Mouse (Mus musculus) olfactory bulb, adult 2 months (tissue): ENCODE measurements at regions not wholly inside any gene's neighbourhood (a gene's known extent, or its start where the extent isn't known, plus 50 kb on each side); places are given as distances from the start of the nearest gene placed in this dataset.

Experiments
- H3K27ac ChIP-seq: fragments of 200-500 bp; 2 replicates; pipeline ENCODE4 v1.5.1; 2012; ENCODE audit warnings: low read depth, low read length; ENCODE audit not compliant: insufficient read depth
- H3K4me1 ChIP-seq: fragments of 200-500 bp; 2 replicates; pipeline ENCODE4 v1.6.1; 2012; ENCODE audit warnings: low read length; ENCODE audit not compliant: control insufficient read depth, insufficient read depth
- H3K4me3 ChIP-seq: fragments of 200-500 bp; 2 replicates; pipeline ENCODE4 v1.5.1; 2012; ENCODE audit warnings: mild to moderate bottlenecking, low read depth, low read length, moderate library complexity; ENCODE audit not compliant: insufficient read depth
- CTCF ChIP-seq: fragments of 200-500 bp; IDR thresholded peaks from 2 replicates; pipeline ENCODE4 v1.5.1; 2012; ENCODE audit warnings: low read depth, mild to moderate bottlenecking, low read length, moderate library complexity; ENCODE audit not compliant: insufficient read depth
- POLR2A ChIP-seq: fragments of 200-500 bp; IDR thresholded peaks from 2 replicates; pipeline ENCODE4 v1.6.1; 2012; ENCODE audit warnings: mild to moderate bottlenecking, low read depth, low read length, moderate library complexity; ENCODE audit not compliant: insufficient read depth
- whole genome bisulfite sequencing: fragments of 180-500 bp; shearing (Covaris S2); methylation state at CpG from one replicate; pipeline ENCODE4 v1.1.7; 2018; 5-methylcytosine and 5-hydroxymethylcytosine counted together

GRCm38 (mm10) chr8:26784381-26784780 lies 192.7 kb upstream of the Zfp703 start:
- Histone ChIP-seq H3K27ac (no peak overlapping the region), H3K4me3 (no peak overlapping the region), H3K4me1 (peaks cover 9% of the 10 kb centered on the region; the same call in 1 of the 2 replicates)
- TF ChIP-seq POLR2A (no peak), CTCF (no peak)
- WGBS, result 70% methylated on average over 6 of the region's 6 CpGs

DNA sequence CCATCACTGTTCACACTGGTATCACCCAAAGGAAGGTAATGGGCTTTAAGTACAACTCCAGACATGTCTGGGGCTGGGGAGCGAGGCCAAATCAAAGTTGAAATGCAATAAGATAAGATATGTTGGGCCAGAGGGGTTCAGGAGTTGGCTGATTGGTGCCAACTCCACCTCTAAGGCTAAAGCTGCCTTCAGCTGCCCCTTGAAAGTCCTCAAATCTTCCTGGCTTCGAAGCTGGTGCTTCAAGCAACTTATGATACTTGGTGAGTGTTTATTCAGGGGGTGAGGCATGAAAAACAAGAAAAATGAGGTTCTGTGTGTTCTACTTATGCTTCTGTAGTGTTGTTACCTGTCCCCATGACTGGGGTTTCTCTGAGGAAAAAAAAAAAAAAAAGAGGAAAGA lies 185.3 kb upstream of the Zfp703 start:
- Histone ChIP-seq H3K4me1 (no peaks in the 10 kb centered on the region), H3K27ac (no peak overlapping the region), H3K4me3 (no peak overlapping the region)
- TF ChIP-seq CTCF (no peak), POLR2A (no peak)
- 88% methylated on average over 2 of the region's 2 CpGs for WGBS

DNA sequence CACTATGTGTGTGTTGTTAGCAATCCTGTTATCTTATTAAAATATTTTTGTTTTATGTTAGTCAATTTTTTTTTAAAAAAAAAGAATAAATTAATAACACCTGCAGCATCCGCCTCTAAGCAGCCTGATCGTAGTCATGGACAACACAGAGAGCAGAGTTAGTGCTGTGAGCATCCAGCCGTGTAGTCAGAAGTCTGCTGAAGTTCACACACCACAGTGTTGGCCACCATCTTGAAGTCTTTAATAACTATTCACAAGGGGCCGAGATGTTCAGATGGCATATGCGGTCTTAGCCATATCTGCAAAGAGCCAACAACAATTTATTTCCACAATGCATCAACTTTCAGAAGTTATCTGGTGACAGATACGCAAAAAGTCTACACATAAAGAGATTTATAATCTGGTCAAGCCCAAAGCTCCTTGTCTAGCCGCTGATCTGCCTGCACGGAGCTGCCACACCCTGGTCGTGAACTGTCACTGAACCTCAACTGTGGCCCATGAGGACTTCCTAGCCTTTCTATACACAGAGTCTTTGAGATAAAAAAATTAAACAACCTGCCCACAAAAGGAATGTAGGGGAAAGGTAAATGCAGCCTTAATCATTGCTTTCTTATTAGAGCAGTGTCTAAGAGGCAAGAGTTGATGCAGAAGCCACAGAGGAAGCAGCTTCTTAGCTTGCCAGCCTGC lies 183.4 kb upstream of the Zfp703 start:
- Histone ChIP-seq H3K4me1 (no peaks in the 10 kb centered on the region), H3K4me3 (no peak overlapping the region), H3K27ac (no peak overlapping the region)
- 96% methylated on average over 9 of the region's 9 CpGs for WGBS
- no peak for TF ChIP-seq POLR2A
- no peak for TF ChIP-seq CTCF

GRCm38 (mm10) chr8:26794411-26794810 lies 182.7 kb upstream of the Zfp703 start:
- TF ChIP-seq CTCF (no peak), POLR2A (no peak)
- WGBS, result 85% methylated on average over 4 of the region's 4 CpGs
- H3K4me1 ChIP-seq, result no peaks in the 10 kb centered on the region
- H3K27ac ChIP-seq, result no peak overlapping the region
- H3K4me3 ChIP-seq, result no peak overlapping the region

DNA sequence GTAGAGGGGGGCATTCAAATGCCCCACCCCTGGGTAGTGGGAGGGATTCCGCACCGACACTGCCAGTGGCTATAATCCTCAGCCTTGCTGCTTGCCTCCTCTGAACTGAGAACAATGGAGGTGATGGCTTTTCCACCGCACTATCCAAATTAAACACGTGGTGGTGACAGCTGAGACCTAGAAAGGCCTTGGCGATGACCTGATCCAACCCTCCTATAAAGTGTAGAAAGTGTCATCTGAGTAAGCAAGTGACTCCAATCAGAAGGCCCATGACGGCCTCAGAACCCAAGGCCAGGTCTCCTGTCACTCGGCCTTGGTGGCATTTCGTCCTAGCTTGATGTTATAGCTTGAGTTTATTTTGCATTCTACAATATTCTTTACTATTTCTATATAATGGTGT lies 181.5 kb upstream of the Zfp703 start:
- 89% methylated on average over 8 of the region's 8 CpGs for WGBS
- H3K4me1 ChIP-seq, result no peaks in the 10 kb centered on the region
- H3K4me3 ChIP-seq, result no peak overlapping the region
- TF ChIP-seq POLR2A (no peak), CTCF (no peak)
- H3K27ac ChIP-seq, result no peak overlapping the region

DNA sequence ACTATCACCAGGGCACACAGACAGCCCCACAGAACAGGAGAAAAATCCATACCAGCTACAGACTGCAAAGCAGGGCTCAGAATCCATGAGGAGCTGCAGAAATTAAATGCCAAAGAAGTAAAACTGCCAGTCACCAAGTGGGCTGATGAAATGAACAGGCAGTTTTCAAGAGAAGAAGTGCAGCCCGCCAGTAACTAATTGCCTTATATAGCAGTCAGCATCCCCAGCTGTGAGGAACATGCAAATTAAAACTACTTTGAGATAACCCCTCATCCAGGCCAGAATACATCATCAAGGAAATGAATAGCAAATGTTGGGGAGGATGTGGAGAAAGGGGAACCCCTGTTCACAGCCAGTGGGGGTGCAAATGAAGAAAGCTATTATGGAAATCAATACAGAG lies 177.3 kb upstream of the Zfp703 start:
- TF ChIP-seq CTCF, result no peak
- no peak for TF ChIP-seq POLR2A
- WGBS, result 58% methylated on average over 1 of the region's 1 CpGs
- H3K27ac ChIP-seq, result no peak overlapping the region

DNA sequence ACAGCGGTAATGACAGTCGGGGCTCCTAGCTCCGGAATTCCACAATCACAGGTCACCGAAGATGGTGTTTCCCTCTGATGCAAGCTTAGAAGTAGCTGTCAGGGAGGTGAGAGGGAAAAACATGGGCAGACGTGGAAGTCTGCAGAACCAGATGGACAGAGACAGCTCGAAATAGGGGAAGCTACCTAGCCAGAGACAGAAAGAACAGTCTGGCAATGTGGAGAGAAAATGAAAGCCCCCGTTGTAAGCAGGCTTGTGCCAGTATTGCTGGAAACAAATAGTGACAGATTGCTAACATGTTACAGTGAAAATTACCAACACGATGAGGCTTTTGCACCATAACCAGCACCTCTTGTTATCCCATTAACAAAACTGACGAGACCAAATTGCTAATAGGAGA lies 173.0 kb upstream of the Zfp703 start:
- TF ChIP-seq POLR2A (no peak), CTCF (no peak)
- Histone ChIP-seq H3K4me1 (peaks cover 16% of the 10 kb centered on the region), H3K4me3 (no peak overlapping the region), H3K27ac (no peak overlapping the region)
- WGBS, result 72% methylated on average over 9 of the region's 9 CpGs

More for the DNA sequence above, 177.3 kb upstream of the Zfp703 start:
- H3K4me3 ChIP-seq, result no peak overlapping the region
- peaks cover 4% of the 10 kb centered on the region for H3K4me1 ChIP-seq

DNA sequence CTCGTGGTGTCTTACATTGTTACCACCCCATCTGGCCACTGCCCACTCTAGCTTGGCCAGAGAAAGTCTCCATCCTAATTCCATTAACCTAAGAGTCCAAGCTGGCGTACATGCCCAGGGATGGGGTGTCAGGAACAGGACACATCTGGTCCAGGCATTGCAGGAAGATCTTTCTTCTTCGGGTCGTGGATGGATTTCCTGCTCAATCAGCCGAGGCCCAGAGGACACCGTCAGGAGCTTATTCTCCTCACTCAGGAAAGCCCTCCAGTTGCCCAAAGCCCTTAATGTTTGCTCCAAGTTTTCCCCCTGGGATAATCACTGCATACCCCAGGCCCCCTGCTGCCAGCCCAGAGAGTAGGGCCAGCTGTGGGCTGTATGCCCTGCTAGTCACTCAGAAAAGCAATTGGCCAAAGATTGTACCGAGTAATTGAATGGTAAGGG lies 172.2 kb upstream of the Zfp703 start:
- H3K4me3 ChIP-seq, result no peak overlapping the region
- no peak overlapping the region for H3K27ac ChIP-seq
- H3K4me1 ChIP-seq, result peaks cover 16% of the 10 kb centered on the region
- 53% methylated on average over 7 of the region's 7 CpGs for WGBS
- no peak for TF ChIP-seq POLR2A
- no peak for TF ChIP-seq CTCF

DNA sequence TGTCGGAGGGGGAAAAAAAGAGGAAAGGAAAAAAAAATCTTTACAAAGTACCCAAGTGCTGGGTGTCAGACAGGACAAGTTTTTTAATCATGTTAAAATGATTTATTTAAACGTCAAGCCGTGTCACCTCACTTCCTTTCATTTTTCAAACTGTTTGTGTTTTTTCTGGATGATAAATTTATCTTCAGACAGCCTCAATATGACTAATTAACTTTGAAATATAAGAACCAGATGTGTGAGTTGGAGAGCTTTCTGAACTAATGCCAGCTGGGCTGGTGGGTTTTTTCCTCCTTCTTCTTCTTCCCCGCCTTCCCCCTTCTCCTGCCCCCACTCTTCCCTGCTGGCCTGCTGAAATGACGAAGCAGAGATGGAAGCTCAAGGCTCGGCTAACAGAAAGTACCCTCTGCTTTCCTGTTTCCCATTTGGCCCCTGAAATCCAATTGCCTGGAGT lies 171.7 kb upstream of the Zfp703 start:
- H3K4me3 ChIP-seq, result no peak overlapping the region
- no peak overlapping the region for H3K27ac ChIP-seq
- 47% methylated on average over 6 of the region's 6 CpGs for WGBS
- H3K4me1 ChIP-seq, result peaks cover 16% of the 10 kb centered on the region
- TF ChIP-seq CTCF (no peak), POLR2A (no peak)
